Mouse (Mus musculus) stomach, embryonic 14.5 days (tissue): ENCODE measurements around the gene H2-Ob. TPM values are rescaled to one million over a fixed set of nuclear protein-coding genes. Genes with fewer than 3 reads are reported as not detected.
A peak's percentile ranks its signal among the peaks of the same experiment; 100 is the strongest.

ENCODE experiments used
- ATAC-seq: fragments of 200-750 bp; cut with Nextera tagmentation; 2 replicates; pipeline ENCODE4 v1.8.0; 2017; ENCODE audit warnings: low read depth, moderate TSS enrichment; ENCODE audit not compliant: insufficient number of reproducible peaks, insufficient read depth, low FRiP score
- H3K27ac ChIP-seq: fragments of 300-500 bp; sonication (generic); 2 replicates; pipeline ENCODE4 v1.5.1; 2014; ENCODE audit warnings: mild to moderate bottlenecking, low read length, moderate library complexity, mixed read lengths
- H3K27me3 ChIP-seq: fragments of 300-500 bp; sonication (generic); 2 replicates; pipeline ENCODE4 v1.6.1; 2014; ENCODE audit warnings: low read length, control low read depth, mixed read lengths; ENCODE audit not compliant: control insufficient read depth, insufficient read depth
- H3K36me3 ChIP-seq: fragments of 300-500 bp; sonication (generic); 2 replicates; pipeline ENCODE4 v1.6.1; 2014; ENCODE audit warnings: mild to moderate bottlenecking, control low read depth, low read length, moderate library complexity, mixed read lengths; ENCODE audit not compliant: control insufficient read depth, insufficient read depth
- H3K4me1 ChIP-seq: fragments of 300-500 bp; sonication (generic); 2 replicates; pipeline ENCODE4 v1.6.1; 2014; ENCODE audit warnings: low read length, control low read depth, mixed read lengths; ENCODE audit not compliant: control insufficient read depth, insufficient read depth
- H3K4me2 ChIP-seq: fragments of 300-500 bp; sonication (generic); replicated peaks from 2 replicates; pipeline ENCODE4 v1.6.1; 2014; ENCODE audit warnings: low read depth, low read length, control low read depth
- H3K4me3 ChIP-seq: fragments of 300-500 bp; sonication (generic); 2 replicates; pipeline ENCODE4 v1.5.1; 2014; ENCODE audit warnings: low read depth, low read length, control low read depth
- H3K9ac ChIP-seq: fragments of 300-500 bp; sonication (generic); replicated peaks from 2 replicates; pipeline ENCODE4 v1.6.1; 2014; ENCODE audit warnings: low read depth, mild to moderate bottlenecking, control low read depth, low read length, moderate library complexity, mixed read lengths
- H3K9me3 ChIP-seq: fragments of 300-500 bp; sonication (generic); 2 replicates; pipeline ENCODE4 v1.6.1; 2016; ENCODE audit warnings: low read depth, low read length, control low read depth; ENCODE audit not compliant: control insufficient read depth
- WGBS: fragments of 180-500 bp; shearing (Covaris S2); extraction: QIAGEN DNeasy Blood & Tissue Kit; methylation state at CpG from one replicate; pipeline ENCODE4 v1.1.7; 2014; 5-methylcytosine and 5-hydroxymethylcytosine counted together
- polyA plus RNA-seq: library from polyadenylated mRNA; unstranded; fragments of >200 nt; fragmentation: Nextera tagmentation; extraction: Ambion mirVana; gene quantifications from 2 replicates; pipeline ENCODE4 v1.2.1, GENCODE M21; 2014

H2-Ob gene
- 0.54 TPM in 1 of 2 replicates, not detected in the other for polyA plus RNA-seq

GRCm38 (mm10) chr17:34238706-34239105 lies at the start of gene H2-Ob:
TSS of gene H2-Ob (plus strand) at chr17:34238903.
- Histone ChIP-seq H3K27me3 (no peaks in the 10 kb centered on the region), H3K9ac (no peak within 1 kb of the TSS), H3K27ac (no peak within 1 kb of the TSS), H3K4me1 (no peaks in the 10 kb centered on the region), H3K4me3 (no peak within 1 kb of the TSS), H3K36me3 (no peaks in the 10 kb centered on the region), H3K9me3 (no peaks in the 10 kb centered on the region), H3K4me2 (no peak within 1 kb of the TSS)
- no peak for ATAC-seq
- WGBS, result 70% methylated on average over 3 of the region's 3 CpGs

- Histone ChIP-seq H3K4me2 (no peak overlapping the region), H3K27me3 (0 out of 2 replicates have a peak, but pooled peaks cover 10% of the 10 kb centered on the region), H3K27ac (no peak overlapping the region), H3K36me3 (no peaks in the 10 kb centered on the region), H3K9ac (no peak overlapping the region), H3K4me1 (peaks cover 4% of the 10 kb centered on the region; the same call in 1 of the 2 replicates), H3K4me3 (no peak overlapping the region), H3K9me3 (no peaks in the 10 kb centered on the region)
- ATAC-seq, result no peak
- 76% methylated on average over 6 of the region's 6 CpGs for WGBS
Observed at GRCm38 (mm10) chr17:34188986-34189385, 49.7 kb upstream of the H2-Ob start.

GRCm38 (mm10) chr17:34192852-34193251 lies 45.9 kb upstream of the H2-Ob start:
- no peak for ATAC-seq
- H3K4me1 ChIP-seq, result peaks cover 3% of the 10 kb centered on the region; the same call in 1 of the 2 replicates
- WGBS, result 21% methylated on average over 16 of the region's 16 CpGs
- H3K9me3 ChIP-seq, result no peaks in the 10 kb centered on the region
- no peak overlapping the region for H3K4me2 ChIP-seq
- no peaks in the 10 kb centered on the region for H3K36me3 ChIP-seq
- no peak overlapping the region for H3K4me3 ChIP-seq
- peaks cover 33% of the 10 kb centered on the region for H3K27me3 ChIP-seq
- H3K9ac ChIP-seq, result no peak overlapping the region
- H3K27ac ChIP-seq, result no peak overlapping the region

GRCm38 (mm10) chr17:34193468-34193867 lies 45.2 kb upstream of the H2-Ob start:
- H3K4me1 ChIP-seq, result 0 out of 2 replicates have a peak, but pooled peaks cover 5% of the 10 kb centered on the region
- H3K27ac ChIP-seq, result no peak overlapping the region
- H3K9me3 ChIP-seq, result no peaks in the 10 kb centered on the region
- H3K4me3 ChIP-seq, result no peak overlapping the region
- no peak for ATAC-seq
- H3K36me3 ChIP-seq, result no peaks in the 10 kb centered on the region
- WGBS, result 53% methylated on average over 8 of the region's 8 CpGs
- no peak overlapping the region for H3K4me2 ChIP-seq
- no peak overlapping the region for H3K9ac ChIP-seq
- peaks cover 39% of the 10 kb centered on the region for H3K27me3 ChIP-seq

GRCm38 (mm10) chr17:34194723-34195122 lies 44.0 kb upstream of the H2-Ob start:
- no peak overlapping the region for H3K27ac ChIP-seq
- H3K4me3 ChIP-seq, result no peak overlapping the region
- 0 out of 2 replicates have a peak, but pooled peaks cover 5% of the 10 kb centered on the region for H3K4me1 ChIP-seq
- WGBS, result 78% methylated on average over 4 of the region's 4 CpGs
- H3K9me3 ChIP-seq, result no peaks in the 10 kb centered on the region
- H3K9ac ChIP-seq, result no peak overlapping the region
- H3K4me2 ChIP-seq, result no peak overlapping the region
- peaks cover 42% of the 10 kb centered on the region for H3K27me3 ChIP-seq
- ATAC-seq, result no peak
- no peaks in the 10 kb centered on the region for H3K36me3 ChIP-seq

GRCm38 (mm10) chr17:34196491-34196890 lies 42.2 kb upstream of the H2-Ob start:
- H3K9me3 ChIP-seq, result no peaks in the 10 kb centered on the region
- no peak overlapping the region for H3K4me2 ChIP-seq
- H3K4me3 ChIP-seq, result no peak overlapping the region
- 39% methylated on average over 12 of the region's 12 CpGs for WGBS
- no peak; the same call in 1 of the 2 replicates for ATAC-seq
- H3K27ac ChIP-seq, result no peak overlapping the region
- H3K4me1 ChIP-seq, result 0 out of 2 replicates have a peak, but pooled peaks cover 5% of the 10 kb centered on the region
- H3K36me3 ChIP-seq, result no peaks in the 10 kb centered on the region
- H3K9ac ChIP-seq, result no peak overlapping the region
- H3K27me3 ChIP-seq, result peaks cover 42% of the 10 kb centered on the region

GRCm38 (mm10) chr17:34196941-34197894 lies 41.5 kb upstream of the H2-Ob start, which contains the start of gene Psmb8:
TSS of gene Psmb8 (plus strand) at chr17:34197721.
- no peaks in the 10 kb centered on the region for H3K9me3 ChIP-seq
- peak; percentile 79; the same call in 1 of the 2 replicates for ATAC-seq
- no peak within 1 kb of the TSS for H3K27ac ChIP-seq
- H3K9ac ChIP-seq, result 0 out of 2 replicates have a peak within 1 kb of the TSS, but pooled peaks have one; percentile 21
- WGBS, result 6% methylated on average over 41 of the region's 41 CpGs
- peak within 1 kb of the TSS; percentile 62 for H3K4me2 ChIP-seq
- H3K4me3 ChIP-seq, result peak within 1 kb of the TSS; percentile 40
- H3K27me3 ChIP-seq, result peaks cover 36% of the 10 kb centered on the region
- H3K36me3 ChIP-seq, result no peaks in the 10 kb centered on the region
- H3K4me1 ChIP-seq, result 0 out of 2 replicates have a peak, but pooled peaks cover 5% of the 10 kb centered on the region

- 3% methylated on average over 32 of the region's 32 CpGs for WGBS
- H3K9ac ChIP-seq, result 0 out of 2 replicates have a peak overlapping the region, but pooled peaks have one; percentile 21
- H3K36me3 ChIP-seq, result no peaks in the 10 kb centered on the region
- ATAC-seq, result no peak
- 0 out of 2 replicates have a peak, but pooled peaks cover 5% of the 10 kb centered on the region for H3K4me1 ChIP-seq
- peak overlapping the region; percentile 62 for H3K4me2 ChIP-seq
- H3K27me3 ChIP-seq, result peaks cover 35% of the 10 kb centered on the region
- no peaks in the 10 kb centered on the region for H3K9me3 ChIP-seq
- H3K4me3 ChIP-seq, result peak overlapping the region; percentile 40
- H3K27ac ChIP-seq, result no peak overlapping the region
Observed at GRCm38 (mm10) chr17:34197904-34198520, 40.7 kb upstream of the H2-Ob start.
